ENCODE assay signal across 21 mouse cellular contexts in the genomic region with DNA sequence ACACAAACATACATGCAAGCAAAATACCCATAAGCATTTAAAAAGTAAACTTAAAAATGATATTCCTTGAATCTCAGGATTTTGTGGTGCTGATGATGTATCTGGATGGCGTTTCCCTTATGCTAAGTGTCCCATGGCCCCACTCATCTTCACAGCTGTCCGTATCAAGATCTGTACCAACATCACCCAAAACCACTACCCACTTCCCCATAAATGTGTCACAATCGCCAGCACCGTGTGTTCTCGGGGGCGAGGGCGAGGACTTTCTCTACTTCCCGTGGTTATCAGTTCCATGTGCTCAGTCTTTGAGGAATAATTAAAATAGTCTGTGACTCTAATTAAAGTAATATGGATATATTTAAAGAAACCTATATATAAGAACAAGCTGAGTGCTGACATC.
"Had no signal": no experiment of that assay in that cellular context is flagged by ENCODE, and none has a peak within 500 bp of the region (broad histone marks: within the 10 kb centered on the region; RNA-seq: fewer than 3 reads in every experiment).

No protein-coding gene starts in this region.

- H3K27me3 ChIP-seq: liver, embryonic 12.5 days; liver, embryonic 15.5 days; lung, embryonic 15.5 days; neural tube, embryonic 13.5 days had no signal

- H3K4me3 ChIP-seq: limb, embryonic 10.5 days; limb, embryonic 13.5 days; liver, embryonic 12.5 days; liver, embryonic 15.5 days; lung, embryonic 15.5 days; myocyte; neural tube, embryonic 13.5 days had no signal

- H3K9me3 ChIP-seq: limb, embryonic 10.5 days; limb, embryonic 13.5 days; liver, embryonic 12.5 days; liver, embryonic 15.5 days; lung, embryonic 15.5 days; neural tube, embryonic 13.5 days had no signal

- ATAC-seq: liver, embryonic 12.5 days had no signal

- H3K27ac ChIP-seq: limb, embryonic 10.5 days; limb, embryonic 13.5 days; liver, embryonic 12.5 days; liver, embryonic 15.5 days; lung, embryonic 15.5 days; neural tube, embryonic 13.5 days had no signal

- DNase-seq: kidney, adult 18-20 months; kidney, adult 9 months; kidney, postnatal 14 days; kidney, postnatal 4 days; liver; lung, adult 18-20 months; lung, postnatal 14 days; lung, postnatal 4 days; midbrain, embryonic 14.5 days; retina, postnatal 1 day; right cerebral cortex, postnatal 25 days; spleen, adult 18-20 months; thymus, postnatal 25 days had no signal

- H3K36me3 ChIP-seq: limb, embryonic 10.5 days; limb, embryonic 13.5 days; liver, embryonic 12.5 days; liver, embryonic 15.5 days; lung, embryonic 15.5 days; neural tube, embryonic 13.5 days had no signal

- H3K4me1 ChIP-seq: limb, embryonic 13.5 days; liver, embryonic 12.5 days; liver, embryonic 15.5 days had no signal

- H3K4me2 ChIP-seq: limb, embryonic 13.5 days; liver, embryonic 12.5 days; liver, embryonic 15.5 days; lung, embryonic 15.5 days; midbrain, embryonic 11.5 days; neural tube, embryonic 13.5 days had no signal

- H3K9ac ChIP-seq: limb, embryonic 13.5 days; liver, embryonic 12.5 days; liver, embryonic 15.5 days; lung, embryonic 15.5 days; neural tube, embryonic 13.5 days had no signal
